Mouse (Mus musculus): ENCODE measurements around the gene Kcnk13. TPM values are rescaled to one million over a fixed set of nuclear protein-coding genes. Genes with fewer than 3 reads are reported as not detected.

Gene Kcnk13
- total RNA-seq, 1 experiment = 0.49 TPM

DNA sequence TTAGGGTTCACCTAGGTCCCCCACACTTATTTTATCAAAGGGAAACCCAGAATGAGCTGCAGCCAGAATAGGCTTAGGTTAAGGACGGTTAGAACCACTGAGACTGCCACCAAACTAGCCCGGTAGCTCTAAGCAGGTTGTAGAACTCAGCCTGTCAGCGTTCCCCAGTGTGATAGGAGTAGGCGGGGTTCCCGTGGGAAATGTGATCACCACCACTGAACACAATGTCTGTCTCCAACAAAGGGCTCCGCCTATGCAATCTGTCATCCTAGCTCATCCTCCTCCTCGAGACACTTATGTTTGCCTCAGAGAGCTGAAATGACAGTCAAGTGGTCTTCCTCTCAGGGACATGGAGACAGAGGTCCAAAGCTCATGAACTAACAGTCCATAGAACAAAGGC, 86.3 kb downstream of the Kcnk13 start:
- no peak overlapping the region for H3K9ac ChIP-seq (ENCODE audit: insufficient read depth, low read depth, low read length, poor library complexity, severe bottlenecking)
- in situ Hi-C loops (cut with MboI; ENCODE audit: low sequenced_read_pairs in 2 of 2, unreplicated experiment in 2 of 2) = no loop called here

DNA sequence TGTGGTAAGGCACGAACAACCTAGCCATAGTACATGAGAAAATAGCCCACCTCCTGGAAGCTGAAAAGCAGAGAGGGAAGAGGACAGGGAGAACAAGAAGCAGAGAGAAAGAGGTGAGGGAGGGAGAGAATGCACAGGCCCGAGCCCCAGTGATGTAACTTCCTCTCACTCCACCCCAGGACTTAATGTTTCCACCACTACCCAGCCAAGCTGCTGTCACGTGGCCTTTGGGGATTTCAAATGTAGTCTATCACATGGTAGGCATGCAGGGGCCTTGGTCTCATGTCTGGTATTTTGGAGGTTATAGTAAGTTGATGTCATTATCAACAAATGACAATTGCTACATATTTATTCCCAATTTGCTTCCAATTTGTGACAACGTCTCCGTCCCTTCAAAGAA, 89.3 kb downstream of the Kcnk13 start:
- H3K4me3 ChIP-seq (ENCODE audit: insufficient read depth in 1 of 2, low read depth in 1 of 2, low read length in 2 of 2, poor library complexity in 1 of 2, severe bottlenecking in 1 of 2) = no peak overlapping the region
- H3K9ac ChIP-seq (ENCODE audit: insufficient read depth, low read depth, low read length, poor library complexity, severe bottlenecking) = no peak overlapping the region
- no peaks in the 10 kb centered on the region for H3K36me3 ChIP-seq (ENCODE audit: control insufficient read depth, insufficient read depth, low read length, poor library complexity, severe bottlenecking)
- H3K9me3 ChIP-seq (ENCODE audit: control insufficient read depth, insufficient read depth, low read depth, low read length) = no peaks in the 10 kb centered on the region
- in situ Hi-C loops (cut with MboI; ENCODE audit: low sequenced_read_pairs in 2 of 2, unreplicated experiment in 2 of 2) = no loop called here
- TF ChIP-seq ZNF384 (IDR thresholded peaks at IDR 0.05; ENCODE audit: low read depth, low read length) = no peak
- TF ChIP-seq ZC3H11A (IDR thresholded peaks at IDR 0.05; ENCODE audit: borderline replicate concordance, low read depth, low read length) = no peak
- TF ChIP-seq HCFC1 (IDR thresholded peaks at IDR 0.05; ENCODE audit: borderline replicate concordance, insufficient read depth, low read length) = no peak
- no peak for TF ChIP-seq MAFK (IDR thresholded peaks at IDR 0.05; ENCODE audit: insufficient read depth, low read depth, low read length)
- no peak for TF ChIP-seq CHD2 (IDR thresholded peaks at IDR 0.05; ENCODE audit: low read depth, low read length)
- H3K4me1 ChIP-seq (ENCODE audit: control insufficient read depth in 2 of 2, insufficient read depth in 2 of 2, low read length in 2 of 2, poor library complexity in 1 of 2) = no peaks in the 10 kb centered on the region
- no peak overlapping the region for H3K27ac ChIP-seq (ENCODE audit: insufficient read depth, low read depth, low read length, poor library complexity, severe bottlenecking)
- DNase-seq (ENCODE audit: low read depth, low spot score) = no peak

More for the DNA sequence above, 86.3 kb downstream of the Kcnk13 start:
- Histone ChIP-seq H3K4me1 (ENCODE audit: control insufficient read depth in 2 of 2, insufficient read depth in 2 of 2, low read length in 2 of 2, poor library complexity in 1 of 2) (no peaks in the 10 kb centered on the region), H3K9me3 (ENCODE audit: control insufficient read depth, insufficient read depth, low read depth, low read length) (no peaks in the 10 kb centered on the region), H3K36me3 (ENCODE audit: control insufficient read depth, insufficient read depth, low read length, poor library complexity, severe bottlenecking) (no peaks in the 10 kb centered on the region), H3K27ac (ENCODE audit: insufficient read depth, low read depth, low read length, poor library complexity, severe bottlenecking) (no peak overlapping the region), H3K4me3 (ENCODE audit: insufficient read depth in 1 of 2, low read depth in 1 of 2, low read length in 2 of 2, poor library complexity in 1 of 2, severe bottlenecking in 1 of 2) (no peak overlapping the region)
- no peak for TF ChIP-seq HCFC1 (IDR thresholded peaks at IDR 0.05; ENCODE audit: borderline replicate concordance, insufficient read depth, low read length)
- no peak for TF ChIP-seq CHD2 (IDR thresholded peaks at IDR 0.05; ENCODE audit: low read depth, low read length)
- no peak for TF ChIP-seq ZNF384 (IDR thresholded peaks at IDR 0.05; ENCODE audit: low read depth, low read length)
- no peak for TF ChIP-seq ZC3H11A (IDR thresholded peaks at IDR 0.05; ENCODE audit: borderline replicate concordance, low read depth, low read length)
- no peak for DNase-seq (ENCODE audit: low read depth, low spot score)

DNA sequence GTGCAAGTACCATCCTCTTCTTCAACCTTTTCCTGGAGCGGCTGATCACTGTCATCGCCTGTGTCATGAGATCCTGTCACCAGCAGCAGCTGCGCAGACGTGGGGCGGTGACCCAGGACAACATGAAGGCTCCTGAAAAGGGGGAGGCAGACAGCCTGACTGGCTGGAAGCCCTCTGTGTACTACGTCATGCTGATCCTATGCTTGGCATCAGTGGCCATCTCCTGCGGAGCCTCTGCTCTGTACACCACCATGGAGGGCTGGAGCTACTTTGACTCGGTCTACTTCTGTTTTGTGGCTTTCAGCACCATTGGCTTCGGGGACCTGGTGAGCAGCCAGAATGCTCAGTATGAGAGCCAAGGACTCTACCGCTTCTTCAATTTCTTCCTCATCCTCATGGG, 96.8 kb downstream of the Kcnk13 start:
- Histone ChIP-seq H3K4me3 (ENCODE audit: insufficient read depth in 1 of 2, low read depth in 1 of 2, low read length in 2 of 2, poor library complexity in 1 of 2, severe bottlenecking in 1 of 2) (no peak overlapping the region), H3K9ac (ENCODE audit: insufficient read depth, low read depth, low read length, poor library complexity, severe bottlenecking) (no peak overlapping the region), H3K4me1 (ENCODE audit: control insufficient read depth in 2 of 2, insufficient read depth in 2 of 2, low read length in 2 of 2, poor library complexity in 1 of 2) (no peaks in the 10 kb centered on the region), H3K9me3 (ENCODE audit: control insufficient read depth, insufficient read depth, low read depth, low read length) (no peaks in the 10 kb centered on the region), H3K27ac (ENCODE audit: insufficient read depth, low read depth, low read length, poor library complexity, severe bottlenecking) (no peak overlapping the region), H3K36me3 (ENCODE audit: control insufficient read depth, insufficient read depth, low read length, poor library complexity, severe bottlenecking) (no peaks in the 10 kb centered on the region)
- in situ Hi-C loops (cut with MboI; ENCODE audit: low sequenced_read_pairs in 2 of 2, unreplicated experiment in 2 of 2) = no loop called here
- no peak for TF ChIP-seq CHD2 (IDR thresholded peaks at IDR 0.05; ENCODE audit: low read depth, low read length)
- TF ChIP-seq MAFK (IDR thresholded peaks at IDR 0.05; ENCODE audit: insufficient read depth, low read depth, low read length) = no peak
- TF ChIP-seq HCFC1 (IDR thresholded peaks at IDR 0.05; ENCODE audit: borderline replicate concordance, insufficient read depth, low read length) = no peak
- no peak for TF ChIP-seq ZC3H11A (IDR thresholded peaks at IDR 0.05; ENCODE audit: borderline replicate concordance, low read depth, low read length)
- TF ChIP-seq ZNF384 (IDR thresholded peaks at IDR 0.05; ENCODE audit: low read depth, low read length) = no peak
- DNase-seq (ENCODE audit: low read depth, low spot score) = no peak

DNA sequence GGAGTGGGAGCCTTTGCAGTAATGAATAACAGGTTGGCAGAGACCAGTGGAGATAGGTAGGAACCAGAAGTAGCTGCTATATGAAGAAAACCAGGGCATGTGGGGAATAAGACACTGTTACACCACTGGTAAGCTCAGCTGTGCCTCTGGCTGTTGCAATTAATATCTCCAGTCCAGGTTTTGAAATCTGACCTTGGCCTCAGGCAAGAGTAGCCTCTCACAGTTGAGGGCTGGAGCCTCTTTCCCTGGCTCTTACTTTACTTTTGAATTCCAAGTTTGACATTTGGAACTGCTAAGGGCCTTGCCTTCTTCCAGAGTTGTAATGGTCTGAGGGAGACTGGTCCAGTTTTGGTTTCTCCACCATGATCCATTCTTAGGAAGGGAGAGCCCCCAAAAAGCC, 97.5 kb downstream of the Kcnk13 start:
- H3K9ac ChIP-seq (ENCODE audit: insufficient read depth, low read depth, low read length, poor library complexity, severe bottlenecking) = no peak overlapping the region
- in situ Hi-C loops (cut with MboI; ENCODE audit: low sequenced_read_pairs in 2 of 2, unreplicated experiment in 2 of 2) = no loop called here
- no peaks in the 10 kb centered on the region for H3K4me1 ChIP-seq (ENCODE audit: control insufficient read depth in 2 of 2, insufficient read depth in 2 of 2, low read length in 2 of 2, poor library complexity in 1 of 2)
- no peaks in the 10 kb centered on the region for H3K36me3 ChIP-seq (ENCODE audit: control insufficient read depth, insufficient read depth, low read length, poor library complexity, severe bottlenecking)
- no peak for TF ChIP-seq CHD2 (IDR thresholded peaks at IDR 0.05; ENCODE audit: low read depth, low read length)
- no peak for TF ChIP-seq HCFC1 (IDR thresholded peaks at IDR 0.05; ENCODE audit: borderline replicate concordance, insufficient read depth, low read length)
- no peak for TF ChIP-seq MAFK (IDR thresholded peaks at IDR 0.05; ENCODE audit: insufficient read depth, low read depth, low read length)
- TF ChIP-seq ZNF384 (IDR thresholded peaks at IDR 0.05; ENCODE audit: low read depth, low read length) = no peak
- no peak for TF ChIP-seq ZC3H11A (IDR thresholded peaks at IDR 0.05; ENCODE audit: borderline replicate concordance, low read depth, low read length)
- no peak overlapping the region for H3K4me3 ChIP-seq (ENCODE audit: insufficient read depth in 1 of 2, low read depth in 1 of 2, low read length in 2 of 2, poor library complexity in 1 of 2, severe bottlenecking in 1 of 2)
- no peaks in the 10 kb centered on the region for H3K9me3 ChIP-seq (ENCODE audit: control insufficient read depth, insufficient read depth, low read depth, low read length)
- no peak for DNase-seq (ENCODE audit: low read depth, low spot score)
- H3K27ac ChIP-seq (ENCODE audit: insufficient read depth, low read depth, low read length, poor library complexity, severe bottlenecking) = no peak overlapping the region

DNA sequence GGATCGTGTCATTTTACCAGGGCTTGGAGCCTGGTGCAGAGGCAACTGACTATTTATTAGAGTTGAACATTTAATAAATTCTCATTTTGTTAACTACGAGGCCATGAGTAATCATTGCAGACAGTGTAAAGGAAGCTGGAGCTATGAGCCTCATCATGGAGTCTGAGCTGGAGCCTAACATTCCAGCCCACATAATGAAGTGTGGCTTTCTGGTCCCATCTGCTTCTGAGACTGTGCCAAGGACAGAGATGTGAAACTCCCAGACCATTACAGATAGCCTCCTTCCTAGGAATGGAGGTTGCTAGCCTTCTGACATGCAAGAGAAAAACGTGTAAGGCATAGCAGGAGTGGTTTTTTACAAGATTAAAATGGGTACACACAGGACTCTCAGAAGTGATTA, 98.3 kb downstream of the Kcnk13 start:
- no peaks in the 10 kb centered on the region for H3K4me1 ChIP-seq (ENCODE audit: control insufficient read depth in 2 of 2, insufficient read depth in 2 of 2, low read length in 2 of 2, poor library complexity in 1 of 2)
- no peaks in the 10 kb centered on the region for H3K9me3 ChIP-seq (ENCODE audit: control insufficient read depth, insufficient read depth, low read depth, low read length)
- TF ChIP-seq ZNF384 (IDR thresholded peaks at IDR 0.05; ENCODE audit: low read depth, low read length) (no peak), CHD2 (IDR thresholded peaks at IDR 0.05; ENCODE audit: low read depth, low read length) (no peak), ZC3H11A (IDR thresholded peaks at IDR 0.05; ENCODE audit: borderline replicate concordance, low read depth, low read length) (no peak), HCFC1 (IDR thresholded peaks at IDR 0.05; ENCODE audit: borderline replicate concordance, insufficient read depth, low read length) (no peak), MAFK (IDR thresholded peaks at IDR 0.05; ENCODE audit: insufficient read depth, low read depth, low read length) (no peak)
- H3K9ac ChIP-seq (ENCODE audit: insufficient read depth, low read depth, low read length, poor library complexity, severe bottlenecking) = no peak overlapping the region
- no peak overlapping the region for H3K27ac ChIP-seq (ENCODE audit: insufficient read depth, low read depth, low read length, poor library complexity, severe bottlenecking)
- no peak overlapping the region for H3K4me3 ChIP-seq (ENCODE audit: insufficient read depth in 1 of 2, low read depth in 1 of 2, low read length in 2 of 2, poor library complexity in 1 of 2, severe bottlenecking in 1 of 2)
- DNase-seq (ENCODE audit: low read depth, low spot score) = no peak
- in situ Hi-C loops (cut with MboI; ENCODE audit: low sequenced_read_pairs in 2 of 2, unreplicated experiment in 2 of 2) = no loop called here
- H3K36me3 ChIP-seq (ENCODE audit: control insufficient read depth, insufficient read depth, low read length, poor library complexity, severe bottlenecking) = no peaks in the 10 kb centered on the region
